Mouse (Mus musculus) embryo, embryonic 9.5 days (tissue): Measurements from ENCODE around the gene Mmp20.
A peak's percentile ranks its signal among the peaks of the same experiment; 100 is the strongest.

Source experiments
- DNase-seq: peaks from one replicate; pipeline ENCODE4 v3.0.0-alpha.2; 2017; ENCODE audit errors: extremely low spot score

Mmp20 gene

DNA sequence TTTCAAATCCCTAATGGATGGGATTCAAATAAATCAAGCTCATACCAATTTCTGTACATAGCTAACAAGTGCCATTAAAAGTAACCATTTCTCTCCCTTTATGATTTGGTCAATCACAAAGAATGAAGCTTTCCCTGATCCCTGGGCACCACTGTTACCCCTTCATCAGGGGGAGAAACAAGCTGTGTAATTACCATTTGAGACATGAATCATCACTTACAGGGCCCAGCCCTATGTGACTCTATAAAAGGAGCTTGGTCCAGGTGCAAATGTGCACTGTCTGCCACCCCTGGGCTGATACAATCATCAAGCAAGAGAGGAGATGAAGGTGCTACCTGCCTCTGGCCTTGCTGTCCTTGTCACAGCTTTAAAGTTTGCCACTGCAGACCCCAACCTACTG lies at the start of gene Mmp20:
TSS of gene Mmp20 (plus strand) at position 301 of the 400 bp plus-strand sequence.
- DNase-seq, result no peak

DNA sequence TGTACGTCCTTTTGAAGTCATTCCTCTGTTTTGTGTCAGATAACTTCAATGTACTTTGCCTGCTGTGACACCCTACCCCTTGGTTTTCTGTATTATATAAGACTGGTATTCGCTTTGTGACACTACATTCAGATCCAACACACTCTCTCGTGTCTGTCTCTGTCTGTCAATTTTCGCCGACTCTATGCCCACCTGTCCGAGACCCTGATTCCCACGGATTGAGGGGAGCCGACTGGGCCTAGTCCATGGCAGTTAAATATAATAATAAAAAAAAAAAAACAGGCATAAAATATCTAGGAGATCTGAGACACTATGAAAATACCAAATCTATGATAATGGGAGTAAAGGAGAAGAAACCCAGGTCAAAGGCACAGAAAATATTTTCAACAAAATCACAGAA lies 38.0 kb upstream of the Mmp20 start:
- no peak for DNase-seq

DNA sequence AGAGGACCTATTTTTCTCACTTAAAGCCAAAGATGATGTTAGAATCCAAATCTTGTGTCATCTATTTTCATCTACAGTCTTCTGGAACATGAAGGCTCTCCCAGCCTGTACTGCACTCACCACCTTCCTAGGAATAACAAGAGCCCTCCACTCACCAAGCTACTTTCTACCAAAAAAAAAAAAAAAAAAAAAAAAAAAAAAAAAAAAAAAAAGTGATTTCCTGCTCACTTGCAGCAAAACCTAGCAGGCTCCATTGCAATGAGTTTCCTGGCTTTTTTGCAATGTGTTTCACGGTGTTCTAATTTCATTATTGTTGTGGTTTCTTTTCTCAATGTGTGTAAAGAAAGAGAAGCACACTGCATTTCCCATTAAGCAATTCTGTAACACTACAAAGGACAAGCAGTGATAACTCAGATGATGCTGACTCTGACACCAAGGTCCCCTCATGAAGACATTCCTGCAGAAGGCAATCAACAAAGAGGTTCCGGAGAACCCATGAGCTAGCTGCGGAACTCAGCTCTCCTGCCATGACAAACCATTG lies 34.7 kb upstream of the Mmp20 start:
- no peak for DNase-seq

DNA sequence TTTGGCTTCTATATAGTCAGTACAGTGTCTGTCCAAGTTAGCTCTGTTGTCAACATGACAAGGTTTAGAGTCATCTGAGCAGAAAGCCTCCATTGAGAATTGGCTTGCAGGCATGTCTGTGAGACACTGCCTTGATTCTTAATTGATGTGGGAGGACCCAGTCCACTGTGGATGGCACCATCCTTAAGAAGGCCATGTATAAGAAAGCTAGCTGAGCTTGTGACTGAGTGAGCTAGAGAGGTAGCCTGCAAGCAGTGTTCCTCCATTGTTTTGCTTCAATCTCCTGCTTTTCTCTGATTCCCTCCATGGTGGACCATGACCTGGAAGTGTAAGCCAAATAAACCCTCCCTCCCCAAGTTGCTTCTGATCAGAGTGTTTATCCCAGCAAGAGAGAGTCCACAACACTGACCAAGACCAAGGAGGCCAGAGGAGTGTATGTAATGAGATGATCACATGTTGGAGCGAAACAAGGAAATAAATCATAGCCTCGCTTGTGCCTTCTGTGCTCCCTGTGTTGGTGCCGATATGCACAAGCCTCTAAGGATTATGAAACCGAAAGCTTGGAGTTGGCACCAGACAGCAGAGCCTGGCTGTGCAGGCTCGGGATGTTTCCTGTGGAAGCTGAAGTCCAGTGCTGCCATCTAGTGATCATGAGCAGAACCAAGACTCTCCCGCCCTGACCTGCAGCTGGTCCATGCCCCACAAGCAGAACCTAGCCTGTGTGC lies 33.1 kb upstream of the Mmp20 start:
- DNase-seq, result peak; percentile 78

DNA sequence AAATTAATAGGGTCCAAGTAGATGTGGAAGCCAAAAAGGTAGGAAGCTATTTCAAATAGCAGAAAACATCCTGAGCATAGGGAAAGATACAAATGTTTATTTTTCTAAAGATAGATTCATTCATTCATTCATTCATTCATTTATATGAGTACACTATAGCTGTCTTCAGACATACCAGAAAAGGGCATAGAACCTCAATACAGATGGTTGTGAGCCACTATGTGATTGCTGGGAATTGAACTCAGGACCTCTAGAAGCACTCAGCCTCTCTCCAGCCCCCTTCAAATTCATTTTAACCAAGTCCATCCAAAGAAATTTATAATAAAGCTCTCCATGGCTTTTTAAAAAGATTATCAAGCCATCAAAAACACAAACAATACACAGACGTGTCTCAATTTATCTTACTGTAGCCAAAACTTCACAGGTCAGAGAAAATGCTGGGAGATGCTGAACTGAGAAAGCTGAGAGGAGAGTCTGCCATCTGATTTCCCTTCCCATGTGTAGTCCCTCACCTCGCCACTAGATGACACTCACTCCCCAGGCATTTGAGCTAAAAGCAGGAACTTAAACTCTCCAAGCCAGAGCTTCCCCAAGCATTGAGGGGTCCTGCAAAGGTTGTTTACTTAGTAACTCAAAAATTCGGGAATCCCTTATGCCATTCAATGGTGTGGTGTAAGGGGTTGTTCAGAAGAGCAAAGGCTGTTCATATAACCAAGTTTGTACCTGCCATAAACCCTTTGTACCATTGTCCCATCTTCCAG lies 24.9 kb upstream of the Mmp20 start:
- DNase-seq, result peak; percentile 70

DNA sequence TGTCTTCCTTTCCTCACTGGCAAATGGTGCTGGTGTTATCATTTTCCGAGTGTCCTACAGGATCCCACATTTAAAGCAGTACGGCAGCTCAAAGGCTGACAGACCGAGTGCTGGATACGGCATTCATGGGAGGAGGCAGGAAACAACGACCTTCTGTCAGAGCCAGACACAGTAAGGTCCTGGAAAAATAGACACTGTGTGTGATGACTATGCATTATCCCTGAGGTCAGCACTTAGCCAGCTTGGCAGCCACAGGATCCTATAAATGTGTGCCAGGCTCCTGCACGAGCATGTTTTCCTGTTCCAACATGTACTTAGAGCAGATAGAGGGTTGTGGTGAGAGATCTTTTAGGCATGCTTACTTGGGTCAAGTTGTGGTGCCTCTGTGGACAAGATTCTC lies 24.0 kb upstream of the Mmp20 start:
- DNase-seq, result no peak

DNA sequence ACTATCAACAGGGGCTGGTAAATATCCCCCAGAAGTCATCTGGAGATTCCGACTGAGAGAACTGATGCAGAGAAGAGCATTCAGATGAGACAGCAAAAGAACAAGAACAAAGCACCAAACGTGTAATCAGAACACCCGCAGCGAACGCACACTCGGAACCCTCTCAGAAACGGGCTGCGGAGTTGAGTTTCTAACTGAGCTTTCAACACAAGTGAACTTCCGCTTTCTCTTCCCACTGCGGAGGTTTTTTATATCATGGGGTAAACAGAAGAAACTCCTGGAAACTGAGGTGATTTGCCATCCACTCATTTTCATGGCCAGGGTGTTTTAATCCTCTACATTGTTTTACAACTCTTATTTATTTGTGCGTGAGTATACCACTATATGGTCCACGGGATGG lies 22.4 kb upstream of the Mmp20 start:
- no peak for DNase-seq

DNA sequence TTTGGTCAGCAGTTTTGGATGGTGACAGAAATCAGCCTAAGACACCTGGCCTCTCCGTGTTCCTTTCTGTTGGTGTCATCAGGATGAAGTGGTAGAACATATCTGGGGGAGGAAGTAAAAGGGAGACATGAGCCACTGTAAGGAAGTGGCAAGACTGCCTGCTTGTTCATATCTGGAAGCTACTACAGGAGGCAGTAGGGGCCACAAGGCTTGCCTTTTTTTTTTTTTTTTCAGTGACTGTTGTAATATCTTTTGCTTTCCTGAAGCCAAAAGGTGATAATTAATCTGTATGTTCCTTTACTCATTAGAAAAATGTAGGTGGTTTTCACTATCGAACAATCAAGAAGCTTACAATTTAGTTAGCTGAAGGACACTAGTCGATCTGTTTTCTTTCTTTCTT lies 5.4 kb upstream of the Mmp20 start:
- no peak for DNase-seq

DNA sequence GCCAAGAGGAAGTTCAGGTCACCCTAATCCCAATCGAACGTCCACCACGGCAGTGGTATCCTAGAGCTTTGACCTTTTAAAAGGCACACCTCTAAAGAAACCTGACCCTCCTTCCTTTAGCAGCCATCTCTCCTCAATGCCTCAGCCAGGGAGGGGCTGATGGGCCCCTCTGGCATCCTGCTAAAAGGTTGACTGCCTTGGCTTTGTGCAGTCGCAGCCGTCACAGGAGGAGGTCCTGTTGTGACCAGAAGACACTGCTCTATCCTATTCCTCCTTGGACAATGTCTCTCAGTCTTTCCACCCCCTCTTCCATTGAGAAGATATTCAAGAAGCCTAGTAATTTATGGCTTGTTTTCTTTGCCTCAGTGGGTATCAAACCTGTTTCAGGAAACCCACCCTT lies 5.9 kb downstream of the Mmp20 start:
- peak; percentile 1 for DNase-seq

DNA sequence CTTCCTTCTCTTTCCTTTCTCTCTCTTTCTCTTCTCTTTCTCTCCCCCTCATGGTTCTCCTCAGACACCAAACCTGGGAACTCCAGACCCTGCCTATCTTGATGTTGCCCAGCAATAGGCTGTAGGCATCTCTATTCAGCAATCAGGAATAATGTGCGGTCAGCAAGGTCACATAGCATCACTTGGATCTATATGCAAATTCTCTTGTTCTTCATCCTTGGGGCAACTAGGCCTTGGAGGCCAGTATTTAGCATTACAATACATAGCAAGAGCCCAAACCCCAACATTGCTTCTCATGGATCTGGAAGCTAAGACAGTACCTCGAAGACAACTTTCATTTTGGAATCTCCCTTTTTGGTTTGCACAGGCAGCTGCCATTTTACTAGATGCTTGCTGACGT lies 19.9 kb downstream of the Mmp20 start:
- DNase-seq, result no peak

DNA sequence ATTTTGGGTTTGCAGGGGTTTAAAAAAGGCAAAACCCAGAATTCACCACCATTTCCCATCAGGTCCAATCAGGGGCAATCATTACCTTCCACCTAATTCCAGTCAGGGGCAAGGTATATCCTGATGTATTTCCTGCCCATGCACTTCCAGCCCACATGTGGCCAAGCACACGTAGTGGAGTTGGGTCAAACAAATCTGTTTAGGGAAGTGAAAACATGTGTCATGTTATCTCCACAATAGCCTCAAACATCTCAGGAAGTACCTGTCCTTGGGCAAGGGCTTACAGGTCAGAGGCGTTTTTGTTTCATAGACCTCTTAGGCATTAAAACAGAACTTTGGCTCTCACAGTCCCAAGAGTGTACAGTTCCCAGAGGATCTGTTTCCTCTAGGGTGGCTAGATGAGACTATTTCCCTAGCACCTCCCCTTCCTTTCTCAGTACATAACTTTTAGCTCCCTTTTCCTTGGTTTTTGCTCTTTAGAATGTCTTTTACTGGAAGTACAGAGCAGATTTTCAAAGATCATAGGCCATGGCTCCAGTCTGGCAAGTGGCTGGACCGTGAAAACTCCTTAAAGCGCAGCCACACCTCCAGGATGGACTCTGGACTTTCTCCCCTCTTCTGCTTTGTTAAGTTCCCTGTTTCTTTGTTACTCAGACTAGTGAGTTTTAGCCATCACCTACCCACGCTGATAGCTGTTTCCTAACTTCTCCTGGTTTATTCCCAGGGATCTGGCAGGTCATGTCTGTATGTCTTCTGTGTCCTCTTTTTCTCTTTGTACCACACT lies 22.6 kb downstream of the Mmp20 start:
- DNase-seq, result no peak

DNA sequence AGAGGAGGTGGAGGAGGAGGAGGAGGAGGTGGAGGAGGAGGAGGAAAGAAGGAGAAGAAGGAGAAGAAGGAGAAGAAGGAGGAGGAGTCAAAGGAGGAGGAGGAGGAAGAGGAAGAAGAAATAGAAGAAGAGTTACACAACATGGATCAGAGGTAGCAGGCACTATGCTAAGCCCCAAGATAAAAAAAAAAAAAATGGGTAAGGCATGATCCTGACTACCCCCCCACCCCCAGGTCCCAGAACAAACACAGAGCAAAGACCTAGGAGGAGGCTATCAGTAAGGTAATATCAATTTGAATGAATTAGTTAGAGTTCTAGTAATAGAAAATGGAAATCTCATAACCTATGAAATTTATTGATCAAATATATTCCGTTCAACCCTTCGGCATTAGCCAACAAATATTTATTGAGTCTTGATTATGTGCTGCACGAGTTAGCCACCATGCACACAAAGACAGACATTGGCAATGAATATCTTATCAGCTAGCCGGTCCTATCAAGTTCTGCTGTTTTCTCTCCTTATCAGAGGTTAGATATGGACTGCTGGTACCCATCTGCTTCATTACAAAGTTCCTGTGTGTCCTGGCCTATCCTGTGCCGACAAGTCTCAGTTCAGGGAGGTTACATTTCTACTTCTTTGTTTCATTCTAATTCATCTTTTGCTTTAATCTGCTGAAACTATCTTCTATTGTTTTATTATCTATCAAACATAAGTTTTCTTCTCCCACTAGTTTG lies 24.5 kb downstream of the Mmp20 start:
- DNase-seq, result no peak

DNA sequence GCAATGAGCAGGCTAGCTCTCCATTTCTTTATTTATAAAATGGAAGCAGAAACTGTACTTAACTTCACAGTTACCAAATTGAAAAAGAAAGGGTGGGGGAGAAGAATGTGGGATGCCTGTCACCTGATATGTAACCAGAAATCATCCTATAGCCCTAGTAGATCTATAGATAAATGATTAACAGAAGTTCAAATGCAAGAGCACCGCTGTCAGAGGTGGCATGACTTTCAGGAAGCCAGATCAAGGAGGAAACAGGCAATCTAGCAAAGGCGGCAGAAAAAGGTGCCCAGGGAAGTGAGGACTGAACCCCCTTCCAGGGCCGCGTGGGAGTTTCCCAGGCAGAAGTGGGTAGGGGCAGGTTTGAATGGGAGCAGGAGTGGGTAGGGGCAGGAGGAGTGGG lies 29.9 kb downstream of the Mmp20 start:
- DNase-seq, result no peak

DNA sequence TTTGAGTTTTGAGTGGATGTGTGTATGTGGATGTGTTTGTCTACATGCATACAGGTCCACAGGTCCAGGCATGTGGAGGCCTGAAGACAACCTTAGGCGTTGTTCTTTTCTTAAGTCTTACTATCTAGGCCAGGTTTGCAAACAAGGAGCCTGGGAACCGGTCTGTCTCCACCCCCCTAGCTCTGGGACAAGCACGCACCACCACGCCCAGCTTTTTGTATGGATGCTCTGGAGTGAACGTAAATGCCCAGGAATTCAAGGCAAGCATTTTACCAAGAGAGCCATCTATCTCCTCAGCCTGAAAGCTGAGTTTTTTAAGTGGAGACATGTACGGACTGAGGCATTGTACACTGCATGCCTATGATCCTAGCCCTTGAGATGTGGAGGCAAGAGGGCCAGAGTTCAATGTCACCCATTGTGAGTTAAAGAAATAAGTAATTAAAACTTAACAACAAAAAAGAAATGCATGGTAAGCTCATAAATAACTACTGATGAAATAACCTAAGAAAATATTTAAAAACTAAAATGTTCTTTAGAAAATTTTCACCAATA lies 31.5 kb downstream of the Mmp20 start:
- DNase-seq, result peak; percentile 14

DNA sequence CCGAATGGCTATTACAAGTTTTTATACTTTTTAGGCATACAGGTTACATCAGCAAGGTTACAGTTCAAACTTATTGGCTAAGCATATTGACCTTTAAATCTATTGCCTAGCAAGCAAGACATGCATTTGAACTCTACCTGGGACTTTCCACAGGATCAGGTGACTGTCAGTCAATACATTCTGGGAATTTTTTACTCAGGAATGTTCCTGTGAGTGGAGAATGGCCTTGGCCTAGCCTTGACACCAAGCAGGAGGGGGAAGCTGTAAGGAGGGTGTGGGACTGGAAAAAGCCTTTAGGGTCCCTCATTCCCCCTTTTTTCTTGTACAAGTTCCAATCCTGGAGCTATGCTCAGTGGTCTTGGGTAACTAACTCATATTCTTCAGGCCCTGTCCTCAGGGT lies 33.3 kb downstream of the Mmp20 start:
- no peak for DNase-seq

DNA sequence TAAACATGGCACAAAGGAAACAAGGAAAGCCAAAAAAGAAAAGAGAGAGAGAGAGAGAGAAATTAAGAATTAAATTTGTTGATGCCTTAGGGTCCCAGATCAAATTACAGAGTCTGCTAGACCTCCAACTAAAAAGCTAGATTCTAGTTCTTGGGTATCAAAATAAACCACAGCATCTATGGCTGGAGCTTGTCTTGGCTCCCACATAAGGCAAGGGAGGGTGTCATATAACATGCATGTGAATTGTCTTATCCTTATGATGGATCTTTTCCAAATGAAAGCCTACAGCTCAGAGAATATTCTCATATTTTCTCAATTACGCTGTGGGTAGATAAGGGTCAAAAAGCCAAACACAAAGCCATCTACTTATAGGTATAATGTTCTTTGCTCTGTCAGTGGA lies 41.6 kb downstream of the Mmp20 start:
- DNase-seq, result no peak

DNA sequence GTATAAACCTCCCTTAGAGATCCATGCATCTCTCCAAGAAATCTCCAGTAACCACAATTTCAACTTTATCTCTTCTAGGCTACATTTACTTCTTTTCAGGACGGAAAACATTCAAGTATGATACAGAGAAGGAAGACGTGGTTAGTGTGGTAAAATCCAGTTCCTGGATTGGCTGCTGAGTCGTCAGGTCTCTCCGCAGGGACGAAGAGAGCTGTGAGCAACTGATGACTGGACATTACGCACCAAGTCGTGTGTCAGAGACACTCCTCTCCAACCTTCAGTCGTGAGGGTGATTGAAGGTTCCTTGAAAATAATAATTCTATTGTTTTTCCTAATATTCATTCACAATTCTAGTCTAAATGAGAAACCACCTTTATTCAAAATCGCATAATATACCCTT lies 45.0 kb downstream of the Mmp20 start:
- no peak for DNase-seq

DNA sequence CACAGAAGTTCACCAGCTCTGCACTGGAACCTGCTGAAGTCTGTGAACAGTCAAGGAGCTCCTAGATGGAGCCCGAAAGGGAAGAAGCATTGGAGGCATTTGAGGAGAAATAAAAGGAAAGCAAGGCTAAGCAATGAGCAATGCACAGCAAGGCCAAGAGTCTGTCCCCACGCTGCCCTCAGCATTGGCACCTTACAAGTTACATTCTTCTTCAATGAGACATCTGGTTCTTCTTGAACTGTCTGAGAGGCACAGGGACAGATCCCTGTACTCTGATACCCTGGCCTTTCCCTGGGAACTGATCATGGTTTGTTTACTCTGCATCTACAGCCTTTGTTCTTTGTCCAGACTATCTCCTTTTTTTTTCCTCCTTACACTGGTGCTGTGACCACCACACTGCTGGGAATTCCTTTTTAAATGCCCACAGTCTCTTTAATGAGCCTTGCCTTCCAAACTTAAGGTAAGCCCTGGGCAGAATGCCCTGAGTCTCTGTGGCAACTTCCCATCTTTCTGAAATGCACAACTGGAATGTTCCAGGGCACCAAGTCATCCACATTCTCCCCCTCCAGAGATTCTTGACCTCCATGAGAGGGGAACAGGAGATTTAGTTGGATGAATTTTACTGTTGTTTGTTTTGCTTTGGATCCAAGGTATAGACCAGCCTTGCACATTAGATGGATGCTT lies 50.3 kb downstream of the Mmp20 start:
- no peak for DNase-seq

DNA sequence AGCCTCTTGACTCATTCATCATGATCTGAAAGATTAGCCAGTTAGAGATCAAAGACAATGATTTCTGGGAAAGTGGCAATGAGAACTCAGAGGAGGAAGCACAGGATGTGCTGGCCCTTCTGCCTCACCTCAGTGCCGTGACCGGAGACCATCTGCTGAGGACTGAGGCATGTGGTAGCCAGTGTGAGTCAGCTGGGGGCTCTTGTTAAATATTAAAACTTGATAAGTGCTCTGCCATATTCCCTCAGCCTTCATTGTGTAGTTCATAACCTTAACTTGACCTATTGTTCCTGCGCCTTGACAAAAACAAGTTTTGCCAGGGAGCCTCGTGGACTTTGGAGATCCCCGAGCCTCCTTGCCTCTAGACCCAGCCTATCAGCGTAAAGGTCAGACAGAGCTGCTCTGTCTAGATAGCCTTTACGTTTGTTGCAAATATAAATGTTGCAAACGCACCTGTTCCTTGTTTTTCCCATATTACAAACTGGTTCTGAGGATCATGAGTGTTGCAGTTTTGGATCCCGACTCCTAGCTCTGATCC lies 54.1 kb downstream of the Mmp20 start:
- no peak for DNase-seq

DNA sequence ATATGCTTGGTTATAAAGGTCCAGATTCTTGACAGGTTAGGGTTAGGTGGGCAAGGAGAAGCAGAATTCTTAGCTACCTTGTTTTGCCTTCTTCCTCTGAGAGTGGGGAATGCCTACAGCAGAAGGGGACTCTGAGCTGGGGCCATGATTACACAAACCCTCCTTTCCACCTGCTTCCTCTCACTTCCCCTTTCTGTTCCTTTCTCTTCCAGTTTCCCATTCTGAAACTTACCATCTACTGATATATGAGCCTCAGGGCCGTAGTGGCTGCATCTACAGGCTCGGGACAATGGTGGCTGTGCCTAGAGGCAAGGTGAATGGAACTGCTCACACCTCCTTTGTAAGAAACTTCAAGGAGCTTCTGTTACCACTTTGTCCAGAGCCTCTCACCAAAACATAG lies 58.0 kb downstream of the Mmp20 start:
- no peak for DNase-seq

DNA sequence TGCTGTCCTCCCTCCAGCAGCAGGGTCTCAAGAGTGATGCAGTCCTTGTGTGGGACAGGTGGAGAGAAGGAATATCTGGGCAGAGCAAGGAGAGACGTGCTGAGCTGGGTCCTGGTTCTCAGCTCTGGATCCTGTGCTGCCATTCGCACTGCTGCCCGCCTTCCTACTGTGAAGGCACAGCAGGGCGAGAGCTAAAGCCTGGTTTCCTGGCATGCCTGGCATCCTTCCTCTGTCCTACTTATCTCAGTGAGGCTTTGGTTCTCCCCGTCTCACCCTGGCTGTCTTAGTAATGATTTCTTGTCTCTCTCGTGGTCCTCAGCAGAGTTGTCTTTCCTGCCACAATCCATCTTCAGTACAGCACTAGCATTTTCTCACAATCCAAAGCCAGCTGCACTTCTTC lies 61.8 kb downstream of the Mmp20 start:
- DNase-seq, result no peak
